Comparison of ENCODE assay signal across 19 mouse cellular contexts in the genomic region with DNA sequence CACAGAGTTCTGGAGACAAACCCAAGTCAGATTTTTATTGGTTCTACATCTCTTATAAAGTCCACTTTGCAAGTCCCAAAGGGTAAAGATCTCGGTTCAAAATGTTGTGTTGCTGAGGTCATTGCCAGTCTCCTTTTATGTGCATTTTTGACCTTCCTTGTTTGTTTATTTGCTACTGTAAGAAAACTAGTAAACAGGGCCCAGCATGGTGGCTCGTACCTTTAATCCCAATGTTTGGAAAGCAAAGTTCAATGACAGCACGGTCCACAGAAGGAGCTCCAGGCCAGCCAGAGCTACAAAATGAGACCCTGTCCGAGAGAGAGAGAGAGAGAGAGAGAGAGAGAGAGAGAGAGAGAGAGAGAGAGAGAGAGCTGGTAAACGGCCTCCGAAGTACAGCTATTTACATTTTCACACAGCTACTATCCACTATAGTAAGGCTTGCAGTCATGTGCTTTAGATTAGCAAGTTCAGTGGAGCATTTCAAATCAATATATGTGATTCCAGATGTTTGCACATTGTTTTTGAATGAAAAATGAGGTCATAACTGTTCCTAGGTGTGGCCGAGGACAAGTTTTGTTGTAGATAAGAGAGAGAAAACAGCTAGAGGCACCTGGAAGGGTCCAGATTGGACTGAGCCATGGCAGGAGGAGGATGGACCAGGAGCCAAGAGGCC. TPM values are rescaled to one million over a fixed set of nuclear protein-coding genes. Genes with fewer than 3 reads are reported as not detected.
"Had no signal": no experiment of that assay in that cellular context is flagged by ENCODE, and none has a peak within 500 bp of the region (broad histone marks: within the 10 kb centered on the region; RNA-seq: fewer than 3 reads in every experiment).

No protein-coding gene starts in this region.

- H3K27me3 ChIP-seq: midbrain, embryonic 15.5 days; neural tube, embryonic 12.5 days; stomach, embryonic 15.5 days had no signal

- DNase-seq: kidney, adult 11 months; kidney, adult 9 months; kidney, postnatal 36 days; layer of hippocampus, adult 9-11 months; lung, adult 2 months; lung, postnatal 36 days; retina, postnatal 1 day; right cerebral cortex, postnatal 4 days; thymus, postnatal 36 days had no signal

- H3K9ac ChIP-seq: liver, embryonic 14.5 days; midbrain, embryonic 15.5 days; neural tube, embryonic 12.5 days; stomach, embryonic 15.5 days had no signal

- H3K9me3 ChIP-seq: midbrain, embryonic 15.5 days; neural tube, embryonic 12.5 days; stomach, embryonic 15.5 days had no signal

- H3K36me3 ChIP-seq: neural tube, embryonic 12.5 days; stomach, embryonic 15.5 days had no signal

- H3K4me1 ChIP-seq: midbrain, embryonic 15.5 days; neural tube, embryonic 12.5 days; stomach, embryonic 15.5 days had no signal

- H3K4me2 ChIP-seq: midbrain, embryonic 11.5 days; midbrain, embryonic 15.5 days; neural tube, embryonic 12.5 days; stomach, embryonic 15.5 days had no signal

- H3K4me3 ChIP-seq: midbrain, embryonic 15.5 days; neural tube, embryonic 12.5 days; stomach, embryonic 15.5 days had no signal

- H3K27ac ChIP-seq: kidney, postnatal 0 days; liver, embryonic 14.5 days; midbrain, embryonic 15.5 days; neural tube, embryonic 12.5 days; stomach, embryonic 15.5 days had no signal

- ATAC-seq: lung, postnatal 0 days; midbrain, embryonic 15.5 days had no signal

RNA-seq across cellular contexts. Expression of gene Srsf12, which starts 15.3 kb away (rescaled TPM):
- total RNA-seq: megakaryocyte, adult 5-6 weeks; monocyte, adult 5-6 weeks; neutrophil, adult 5-6 weeks had no signal

RNA-seq across cellular contexts. Expression of gene Pm20d2, which starts 34.6 kb away (rescaled TPM):
- total RNA-seq: megakaryocyte, adult 5-6 weeks; monocyte, adult 5-6 weeks; neutrophil, adult 5-6 weeks had no signal
